Mouse (Mus musculus) thymus, postnatal 25 days (tissue): ENCODE measurements around the gene Cyp3a59.
"Not testable (repeated sequence)": the region's sequence is repeated elsewhere in the genome, so short reads cannot be mapped to it uniquely, and the experiment has no call there.

Experiments used
- DNase-seq: peaks from one replicate; pipeline ENCODE4 v3.0.0; 2022

Gene Cyp3a59

DNA sequence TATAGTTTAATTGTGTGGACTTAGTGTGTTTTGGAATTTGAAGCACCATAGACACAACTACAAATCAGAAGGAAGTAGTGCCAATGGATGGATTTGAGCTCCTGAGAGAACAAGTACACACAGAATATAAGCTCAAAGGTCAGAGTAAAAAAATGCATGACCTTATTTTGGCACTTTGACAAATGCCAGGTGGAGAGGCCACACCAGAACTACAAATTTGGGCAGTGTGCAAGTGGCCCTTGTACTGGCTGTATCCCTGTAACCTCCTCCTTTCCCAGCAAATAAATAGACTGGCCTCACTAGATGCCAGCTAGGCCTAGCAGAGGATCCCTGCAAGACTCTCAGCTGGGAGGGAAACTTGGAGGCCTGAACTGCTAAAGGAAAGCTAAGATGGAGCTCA is at the start of gene Cyp3a59:
Cyp3a59 (plus strand) TSS at position 313 of the 400 bp plus-strand sequence.
- DNase-seq = not testable (repeated sequence)

DNA sequence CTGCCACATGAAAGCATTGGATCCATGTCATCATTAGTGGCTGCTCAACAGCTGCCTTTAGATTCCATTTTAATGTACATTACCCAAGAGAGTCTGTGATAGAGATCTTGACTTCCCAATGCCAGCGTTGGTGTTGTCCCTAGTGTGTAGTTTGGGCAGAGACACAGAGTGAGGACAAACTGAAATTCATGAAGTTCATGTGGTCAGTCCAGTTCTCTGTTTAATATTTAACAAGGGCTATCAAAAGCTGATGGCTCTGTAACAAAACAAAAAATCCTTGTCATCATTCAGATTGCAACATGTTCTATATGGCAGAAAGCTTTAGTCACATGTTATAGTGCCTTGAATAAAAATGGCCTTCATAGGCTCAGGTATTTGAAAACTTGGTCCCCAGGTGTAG is 9.0 kb upstream of the Cyp3a59 start:
- DNase-seq = no peak

DNA sequence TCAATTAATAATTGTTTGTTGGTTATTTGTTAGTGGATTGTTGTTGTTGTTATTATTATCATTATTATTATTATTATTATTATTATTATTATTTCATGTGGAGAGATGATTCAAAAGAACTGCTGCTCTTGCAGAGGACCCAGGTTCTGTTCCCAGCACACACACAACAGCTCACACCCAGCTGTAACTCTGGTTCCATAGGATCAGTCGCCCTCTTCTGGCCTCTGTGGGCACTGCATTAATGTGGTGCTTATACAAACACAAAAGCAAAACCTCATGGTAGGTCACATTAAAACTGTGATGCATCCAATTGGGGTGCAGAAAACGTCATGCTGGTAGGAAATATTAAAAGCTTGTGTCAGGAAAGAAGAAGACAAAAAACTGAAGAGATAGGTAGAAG is 68.8 kb downstream of the Cyp3a59 start:
- no peak for DNase-seq

DNA sequence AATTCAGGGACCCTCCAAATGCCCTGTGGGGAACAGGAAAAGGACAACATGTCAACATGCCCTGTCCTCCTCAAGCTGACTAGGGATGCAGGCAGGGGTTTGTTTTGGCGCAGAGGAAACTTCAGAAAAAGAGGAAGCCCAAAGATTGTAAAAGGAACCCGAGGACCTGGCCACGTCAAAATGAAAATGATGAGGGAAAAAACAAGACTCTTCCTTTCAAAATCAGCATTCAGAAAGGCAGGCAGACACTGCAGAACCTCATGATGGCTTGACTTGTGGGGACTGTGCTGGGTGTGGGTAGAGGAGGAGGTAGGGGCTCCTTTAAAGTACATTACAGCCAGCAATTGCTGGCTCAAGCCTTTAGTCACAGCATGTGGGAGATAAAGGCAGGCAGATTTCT is 71.4 kb downstream of the Cyp3a59 start:
- no peak for DNase-seq

DNA sequence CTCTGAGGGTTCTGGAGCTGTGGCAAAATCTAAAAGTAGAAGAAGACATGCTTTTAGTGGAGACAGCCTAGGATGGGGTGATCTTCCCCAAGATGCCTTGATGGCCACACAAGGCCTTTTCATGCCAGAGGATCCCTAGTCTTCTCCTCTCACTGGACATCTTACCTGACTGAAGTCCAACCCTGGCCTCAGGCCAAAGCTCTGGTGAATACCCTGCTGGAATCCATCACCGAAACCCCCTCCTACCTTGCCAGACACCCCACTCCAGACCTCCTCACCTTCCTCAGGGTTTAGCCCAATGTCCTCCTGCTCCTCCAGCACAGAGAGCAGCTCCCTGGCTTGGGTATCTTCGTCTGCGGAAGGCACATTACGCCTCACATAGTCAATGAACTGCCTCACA is 79.3 kb downstream of the Cyp3a59 start:
- not testable (repeated sequence) for DNase-seq

DNA sequence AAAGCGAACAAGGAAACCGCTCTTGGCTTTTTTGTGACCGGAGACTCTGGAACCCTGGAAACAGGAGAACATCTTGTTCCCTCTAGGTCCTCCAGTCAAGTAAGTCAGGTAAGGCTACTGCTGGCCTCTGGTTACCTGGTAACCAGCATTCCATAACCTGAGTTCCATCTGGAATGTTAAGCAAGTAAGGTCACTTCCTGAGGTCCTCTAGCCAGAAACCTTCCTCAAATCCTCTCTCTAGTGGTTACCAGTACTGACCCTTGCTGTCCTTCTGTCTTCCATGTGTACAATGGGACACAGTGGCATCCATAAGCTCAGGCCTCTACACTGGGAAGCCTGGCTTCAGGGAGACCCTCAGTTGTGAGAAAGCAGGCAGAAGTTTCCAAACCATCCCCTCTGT is 81.4 kb downstream of the Cyp3a59 start, which contains the start of gene Gm5565:
Gm5565 (minus strand) TSS at position 101 of the 400 bp plus-strand sequence.
- DNase-seq = not testable (repeated sequence)
